Mouse (Mus musculus) kidney, postnatal 10 days (tissue): ENCODE results near the gene Acvr1c.

Experiments used
- DNase-seq: peaks from one replicate; pipeline ENCODE4 v3.0.0; 2021; ENCODE audit warnings: mixed read lengths

The Acvr1c gene

DNA sequence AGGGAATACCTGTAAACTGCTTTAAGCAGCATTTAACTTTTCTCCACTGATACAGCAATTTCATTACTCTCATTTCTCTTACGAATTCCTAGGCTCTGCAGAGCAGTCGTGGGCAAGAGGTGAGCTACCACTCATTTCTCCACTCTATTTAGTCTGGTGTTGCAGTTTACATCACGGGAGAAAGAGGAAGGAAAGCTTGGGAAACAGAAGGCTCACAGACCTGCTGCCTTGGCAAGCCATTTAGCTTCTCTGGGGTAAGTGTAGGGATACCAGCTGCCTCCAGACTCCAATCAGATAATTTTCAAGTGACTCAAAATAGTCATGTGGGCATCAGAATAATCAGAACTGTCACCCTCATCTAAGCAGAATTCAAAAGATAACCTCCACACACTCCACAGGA is 76.6 kb downstream of the Acvr1c start:
- DNase-seq = no peak

DNA sequence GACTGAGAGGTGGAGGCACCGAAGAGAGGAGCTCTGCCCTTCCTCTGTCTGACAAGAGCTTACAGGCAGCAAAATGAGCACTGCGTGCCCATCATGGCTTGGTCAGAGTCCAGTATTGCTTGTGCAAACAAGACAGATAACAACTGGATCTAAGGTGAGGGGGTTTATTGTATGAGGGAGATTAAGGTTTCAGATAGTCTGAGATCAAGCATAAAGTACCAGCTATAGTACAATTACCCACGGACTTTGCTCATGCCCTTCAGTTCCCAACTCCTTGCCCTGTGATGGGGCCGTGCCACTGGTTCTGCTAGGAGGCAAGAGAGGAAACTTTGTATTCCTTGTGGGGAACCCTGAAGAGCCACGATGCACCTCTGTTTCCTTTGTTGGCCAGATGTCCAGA is 78.5 kb downstream of the Acvr1c start:
- DNase-seq = no peak

DNA sequence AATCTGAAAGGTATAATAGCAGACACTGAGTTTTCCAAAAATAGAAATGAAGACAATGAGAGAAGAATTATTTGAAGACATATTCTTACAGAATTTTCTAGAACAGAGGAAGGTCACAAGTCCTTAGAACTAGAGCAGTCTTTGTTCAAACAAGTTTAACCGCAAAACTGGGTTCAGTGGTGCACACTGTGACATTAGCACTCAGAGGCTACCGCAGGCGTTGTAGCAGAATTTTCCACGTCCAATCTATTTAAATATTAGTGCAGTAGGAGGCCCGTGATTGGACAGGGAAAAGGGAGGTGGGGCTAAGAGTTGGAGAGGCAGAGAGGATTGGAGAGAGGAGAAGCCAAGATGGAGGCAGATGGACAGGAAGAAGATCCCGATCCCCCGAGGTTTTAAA is 81.2 kb downstream of the Acvr1c start:
- no peak for DNase-seq

DNA sequence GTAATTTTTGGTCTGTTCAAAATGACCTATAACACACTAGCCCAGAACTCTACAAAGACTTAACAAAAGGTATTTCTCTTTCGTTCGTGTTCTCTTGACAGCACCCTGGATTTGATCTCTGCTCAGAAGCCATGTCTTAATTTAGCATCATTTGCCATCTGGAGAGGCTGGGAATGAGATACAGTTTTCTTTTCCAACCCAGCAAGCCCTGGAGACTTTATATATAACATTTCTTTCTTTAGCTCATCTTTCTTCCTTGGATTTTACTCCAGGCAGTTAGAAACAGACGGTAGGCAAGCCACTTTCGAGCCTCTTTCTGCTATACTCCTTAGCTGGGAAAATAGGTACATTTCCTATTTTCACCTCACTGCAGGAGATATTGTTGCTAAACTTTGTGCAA is 117.1 kb downstream of the Acvr1c start:
- no peak for DNase-seq

DNA sequence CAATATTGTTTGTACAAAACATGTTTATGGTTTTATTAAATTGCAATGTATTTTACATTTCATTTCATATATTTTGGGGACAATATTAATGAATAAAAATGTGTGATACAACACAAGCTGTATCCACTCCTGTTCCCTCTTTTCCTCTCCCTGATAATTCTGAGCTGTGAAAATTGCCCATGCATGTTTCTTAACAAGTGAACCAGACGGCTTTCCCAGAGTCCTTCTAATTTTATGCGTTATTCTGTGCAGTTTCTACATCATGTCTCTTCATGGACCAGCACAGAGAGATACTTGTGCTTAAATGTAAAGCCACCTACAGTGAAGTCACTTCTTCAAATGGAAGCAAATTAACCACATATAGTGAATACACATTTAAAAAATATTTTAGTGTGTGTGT is 120.2 kb downstream of the Acvr1c start:
- DNase-seq = no peak
